Comparison of ENCODE assay signal across 10 mouse cellular contexts in genomic region chr13:63243586-63243985, GRCm38 (mm10).
DNase-seq lines count a peak whose midpoint lies in the region; ATAC-seq and TF ChIP-seq lines count a peak whose summit lies in the region.
"Had no signal": no experiment of that assay in that cellular context is flagged by ENCODE, and none has a peak within 500 bp of the region (broad histone marks: within the 10 kb centered on the region; RNA-seq: fewer than 3 reads in every experiment).

No protein-coding gene starts in this region.

- no peak for ATAC-seq in intestine, embryonic 16.5 days

- no peaks in the 10 kb centered on the region; the same call in 1 of the 2 replicates for H3K36me3 ChIP-seq in intestine, embryonic 16.5 days (ENCODE audit: control insufficient read depth, insufficient read depth, low read length)

- H3K27ac ChIP-seq in cortical plate, adult 2 months (ENCODE audit: insufficient read depth, low read length) = no peak overlapping the region
- H3K27ac ChIP-seq in intestine, embryonic 16.5 days (ENCODE audit: low read length) = no peak overlapping the region

- 0 out of 2 replicates have a peak overlapping the region, but pooled peaks have one; percentile 13 for H3K4me2 ChIP-seq in intestine, embryonic 16.5 days (ENCODE audit: low read depth, low read length)

- WGBS in intestine, embryonic 16.5 days = 64% methylated on average over 5 of the region's 5 CpGs

- no peaks in the 10 kb centered on the region for H3K27me3 ChIP-seq in intestine, embryonic 16.5 days (replicated peaks; ENCODE audit: control insufficient read depth, insufficient read depth, low read length)

- no peak for TF ChIP-seq CTCF in cortical plate, adult 2 months (IDR thresholded peaks at IDR 0.05; ENCODE audit: extremely low read depth, insufficient read depth, low read length)

- peak overlapping the region; percentile 20 for H3K9ac ChIP-seq in intestine, embryonic 16.5 days (ENCODE audit: low read depth, low read length)

- peak overlapping the region; percentile 21 for H3K4me3 ChIP-seq in cortical plate, adult 2 months (ENCODE audit: insufficient read depth, low read length)
- peak overlapping the region; percentile 10; the same call in 1 of the 2 replicates for H3K4me3 ChIP-seq in intestine, embryonic 16.5 days (ENCODE audit: low read length)

- H3K4me1 ChIP-seq in cortical plate, adult 2 months (ENCODE audit: control insufficient read depth, insufficient read depth, low read length) = peaks cover 7% of the 10 kb centered on the region
- H3K4me1 ChIP-seq in intestine, embryonic 16.5 days (ENCODE audit: control insufficient read depth, insufficient read depth, low read length) = peaks cover 44% of the 10 kb centered on the region

- DNase-seq in heart, adult 11 months = peak; percentile 94
- no peak for DNase-seq in heart, postnatal 4 days
- DNase-seq in 3134 (ENCODE audit: extremely low read depth, insufficient read length, low spot score) = peak; percentile 34
- DNase-seq in thymus, postnatal 25 days = no peak
- no peak for DNase-seq in spleen, postnatal 10 days (ENCODE audit: low spot score in 2 of 2)
- DNase-seq in cerebellum, adult 9-11 months = no peak
- DNase-seq: gastrocnemius, postnatal 25 days; thymus, adult 2 months had no signal

- TF ChIP-seq POLR2A in cortical plate, adult 2 months (IDR thresholded peaks at IDR 0.05; ENCODE audit: extremely low read depth, insufficient read depth, low read length) = no peak

- H3K9me3 ChIP-seq in intestine, embryonic 16.5 days (ENCODE audit: control insufficient read depth, low read length) = no peaks in the 10 kb centered on the region

Comparison
In these comparisons a context has a peak if more than half of its experiments do, and no peak if none do; other contexts are left out.
1. DNase-seq: peak in heart, adult 11 months (single experiment) and 3134 (single experiment); none in heart, postnatal 4 days (single experiment), thymus, postnatal 25 days (single experiment), spleen, postnatal 10 days (0 of 2) and cerebellum, adult 9-11 months (single experiment).